Mouse (Mus musculus) hindbrain, embryonic 11.5 days (tissue): ENCODE measurements around the gene Dph5. TPM values are rescaled to one million over a fixed set of nuclear protein-coding genes. Genes with fewer than 3 reads are reported as not detected.
A peak's percentile ranks its signal among the peaks of the same experiment; 100 is the strongest.

Experiments used
- ATAC-seq: fragments of 200-750 bp; cut with Nextera tagmentation; 2 replicates; pipeline ENCODE4 v1.8.0; 2017; ENCODE audit warnings: mild to moderate bottlenecking, moderate TSS enrichment, moderate library complexity; ENCODE audit not compliant: low FRiP score
- DNase-seq: peaks from one replicate; pipeline ENCODE4 v3.0.0-alpha.2; 2015; ENCODE audit warnings: low spot score
- H3K27ac ChIP-seq: fragments of 300-500 bp; sonication (generic); 2 replicates; pipeline ENCODE4 v1.5.1; 2014; ENCODE audit warnings: mild to moderate bottlenecking, low read depth, low read length
- H3K27me3 ChIP-seq: fragments of 300-500 bp; sonication (generic); 2 replicates; pipeline ENCODE4 v1.6.1; 2014; ENCODE audit warnings: mild to moderate bottlenecking, low read length, moderate library complexity, mixed read lengths; ENCODE audit not compliant: control insufficient read depth, insufficient read depth
- H3K36me3 ChIP-seq: fragments of 300-500 bp; sonication (generic); 2 replicates; pipeline ENCODE4 v1.6.1; 2014; ENCODE audit warnings: mild to moderate bottlenecking, low read length, moderate library complexity, mixed read lengths; ENCODE audit not compliant: control insufficient read depth, insufficient read depth
- H3K4me1 ChIP-seq: fragments of 300-500 bp; sonication (generic); replicated peaks from 2 replicates; pipeline ENCODE4 v1.6.1; 2014; ENCODE audit warnings: low read length, mixed read lengths; ENCODE audit not compliant: control insufficient read depth, insufficient read depth
- H3K4me2 ChIP-seq: fragments of 300-500 bp; sonication (generic); replicated peaks from 2 replicates; pipeline ENCODE4 v1.6.1; 2014; ENCODE audit warnings: mild to moderate bottlenecking, low read depth, low read length
- H3K4me3 ChIP-seq: fragments of 300-500 bp; sonication (generic); 2 replicates; pipeline ENCODE4 v1.5.1; 2014; ENCODE audit warnings: low read depth, low read length
- H3K9ac ChIP-seq: fragments of 300-500 bp; sonication (generic); 2 replicates; pipeline ENCODE4 v1.6.1; 2014; ENCODE audit warnings: low read depth, low read length
- H3K9me3 ChIP-seq: fragments of 300-500 bp; sonication (generic); 2 replicates; pipeline ENCODE4 v1.6.1; 2016; ENCODE audit warnings: low read length; ENCODE audit not compliant: control insufficient read depth
- WGBS: fragments of 180-500 bp; shearing (Covaris S2); extraction: QIAGEN DNeasy Blood & Tissue Kit; methylation state at CpG from one replicate; pipeline ENCODE4 v1.1.7; 2014; 5-methylcytosine and 5-hydroxymethylcytosine counted together
- polyA plus RNA-seq: library from polyadenylated mRNA; unstranded; fragments of >200 nt; fragmentation: Nextera tagmentation; extraction: Ambion mirVana; gene quantifications from 2 replicates; pipeline ENCODE4 v1.2.1, GENCODE M21; 2014

Gene Dph5
- polyA plus RNA-seq, 1 experiment from 2014 or later, result 28.3 TPM

GRCm38 (mm10) chr3:115952356-115952755, 64.7 kb downstream of the Dph5 start:
- no peak overlapping the region for H3K4me3 ChIP-seq
- H3K36me3 ChIP-seq, result no peaks in the 10 kb centered on the region
- H3K4me2 ChIP-seq, result no peak overlapping the region
- DNase-seq, result no peak
- 88% methylated on average over 4 of the region's 4 CpGs for WGBS
- H3K27me3 ChIP-seq, result no peaks in the 10 kb centered on the region
- no peak for ATAC-seq
- no peak overlapping the region for H3K27ac ChIP-seq
- H3K9me3 ChIP-seq, result no peaks in the 10 kb centered on the region
- no peak overlapping the region for H3K9ac ChIP-seq
- no peaks in the 10 kb centered on the region for H3K4me1 ChIP-seq

GRCm38 (mm10) chr3:115953088-115953487, 65.5 kb downstream of the Dph5 start:
- Histone ChIP-seq H3K36me3 (no peaks in the 10 kb centered on the region), H3K27me3 (no peaks in the 10 kb centered on the region), H3K9ac (no peak overlapping the region), H3K9me3 (no peaks in the 10 kb centered on the region), H3K27ac (no peak overlapping the region), H3K4me3 (no peak overlapping the region), H3K4me2 (no peak overlapping the region), H3K4me1 (no peaks in the 10 kb centered on the region)
- no peak for DNase-seq
- WGBS, result 77% methylated on average over 3 of the region's 3 CpGs
- ATAC-seq, result no peak

- ATAC-seq, result no peak
These were observed 69.6 kb downstream of the Dph5 start for GRCm38 (mm10) chr3:115957223-115957622.

DNA sequence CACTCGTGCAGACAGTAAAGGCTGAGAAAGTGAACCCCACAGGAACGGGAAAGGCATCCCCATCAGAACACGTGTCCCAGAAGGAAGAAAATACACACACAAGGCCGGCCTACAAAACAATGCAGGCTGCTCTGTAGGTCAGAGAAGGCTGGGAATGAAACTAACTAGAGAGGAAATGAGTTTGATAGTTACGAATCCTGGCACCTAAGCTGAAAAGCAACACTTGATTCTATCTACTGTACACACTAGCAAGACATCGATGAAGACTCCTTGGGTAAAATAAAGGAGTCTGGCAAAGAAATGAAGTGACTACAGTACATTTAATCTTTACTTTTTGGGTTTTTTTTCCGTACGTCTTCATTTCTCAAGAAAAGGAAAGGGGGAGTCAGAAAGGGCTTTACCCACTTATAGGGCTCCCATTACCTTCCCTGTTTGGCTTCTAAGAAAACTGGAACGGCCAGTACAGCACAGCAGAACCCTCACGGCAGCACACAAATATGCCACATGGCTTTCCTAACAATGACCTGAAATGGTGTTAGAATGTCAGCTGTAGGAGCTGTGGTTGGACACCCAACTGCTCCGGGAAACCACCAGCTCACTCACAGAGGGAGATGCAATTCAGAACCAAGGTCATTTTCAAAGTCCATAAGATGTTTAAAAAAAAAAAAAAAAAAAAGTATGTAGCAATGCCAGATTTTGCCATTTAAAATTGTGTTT, 73.8 kb downstream of the Dph5 start:
- no peaks in the 10 kb centered on the region for H3K4me1 ChIP-seq
- no peak overlapping the region for H3K4me3 ChIP-seq
- H3K9me3 ChIP-seq, result no peaks in the 10 kb centered on the region
- WGBS, result 81% methylated on average over 11 of the region's 11 CpGs
- no peaks in the 10 kb centered on the region for H3K36me3 ChIP-seq
- no peak overlapping the region for H3K27ac ChIP-seq
- no peak overlapping the region for H3K9ac ChIP-seq
- H3K4me2 ChIP-seq, result no peak overlapping the region
- H3K27me3 ChIP-seq, result no peaks in the 10 kb centered on the region
- DNase-seq (no peak), ATAC-seq (no peak)

More at GRCm38 (mm10) chr3:115957223-115957622, 69.6 kb downstream of the Dph5 start:
- H3K27me3 ChIP-seq, result no peaks in the 10 kb centered on the region
- no peaks in the 10 kb centered on the region for H3K9me3 ChIP-seq
- no peaks in the 10 kb centered on the region for H3K36me3 ChIP-seq
- H3K4me3 ChIP-seq, result no peak overlapping the region
- no peak overlapping the region for H3K4me2 ChIP-seq
- no peak overlapping the region for H3K27ac ChIP-seq
- H3K4me1 ChIP-seq, result no peaks in the 10 kb centered on the region
- H3K9ac ChIP-seq, result no peak overlapping the region
- no peak for DNase-seq
- WGBS, result 97% methylated on average over 7 of the region's 7 CpGs

DNA sequence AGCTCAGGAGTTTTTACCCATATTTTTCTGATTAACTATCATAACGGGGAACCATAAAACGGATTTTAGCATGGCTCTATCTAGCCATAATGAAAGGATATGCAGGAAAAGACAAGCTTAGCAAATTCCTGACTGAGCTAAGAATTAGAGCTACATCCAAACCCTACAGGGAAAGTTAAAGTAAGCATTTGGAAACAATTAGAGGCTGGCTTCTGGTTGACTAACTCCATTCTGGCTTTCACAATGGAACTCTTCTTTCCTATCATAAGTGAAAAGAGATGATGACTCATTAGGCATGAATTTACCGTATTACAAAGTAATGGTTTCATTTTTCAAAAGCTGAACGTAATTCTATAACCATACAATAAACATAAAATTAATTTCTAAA, 74.4 kb downstream of the Dph5 start:
- no peak overlapping the region for H3K4me3 ChIP-seq
- no peak overlapping the region for H3K4me2 ChIP-seq
- H3K9ac ChIP-seq, result no peak overlapping the region
- ATAC-seq (no peak), DNase-seq (no peak)
- WGBS, result 57% methylated on average over 4 of the region's 4 CpGs
- H3K27ac ChIP-seq, result no peak overlapping the region
- no peaks in the 10 kb centered on the region for H3K4me1 ChIP-seq
- H3K36me3 ChIP-seq, result no peaks in the 10 kb centered on the region
- H3K9me3 ChIP-seq, result no peaks in the 10 kb centered on the region
- H3K27me3 ChIP-seq, result no peaks in the 10 kb centered on the region

DNA sequence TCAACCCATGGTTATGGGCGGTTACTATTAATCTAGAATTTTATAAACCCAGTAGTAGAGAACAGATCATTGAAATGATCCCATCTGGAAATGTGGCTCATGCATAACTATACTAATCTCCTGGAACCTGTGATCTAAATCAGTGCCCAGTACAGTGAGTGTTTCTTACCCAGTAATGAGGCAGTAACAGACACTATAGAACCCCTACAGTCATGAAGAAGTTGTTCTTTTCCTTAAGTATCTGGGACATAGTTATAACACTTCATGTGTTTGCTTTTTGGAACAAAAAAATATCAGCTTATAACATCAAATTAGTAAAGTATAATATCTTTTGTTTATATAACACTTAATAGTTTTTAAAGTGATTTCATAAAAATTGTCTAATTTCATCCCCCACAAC, 76.0 kb downstream of the Dph5 start:
- no peaks in the 10 kb centered on the region for H3K27me3 ChIP-seq
- H3K4me3 ChIP-seq, result no peak overlapping the region
- H3K4me1 ChIP-seq, result no peaks in the 10 kb centered on the region
- WGBS, result 93% methylated on average over 1 of the region's 1 CpGs
- H3K9me3 ChIP-seq, result no peaks in the 10 kb centered on the region
- no peak for DNase-seq
- no peaks in the 10 kb centered on the region for H3K36me3 ChIP-seq
- no peak overlapping the region for H3K4me2 ChIP-seq
- H3K9ac ChIP-seq, result no peak overlapping the region
- no peak overlapping the region for H3K27ac ChIP-seq
- ATAC-seq, result no peak

GRCm38 (mm10) chr3:115964071-115964470, 76.4 kb downstream of the Dph5 start:
- Histone ChIP-seq H3K4me3 (no peak overlapping the region), H3K27me3 (no peaks in the 10 kb centered on the region), H3K9me3 (no peaks in the 10 kb centered on the region), H3K4me1 (no peaks in the 10 kb centered on the region), H3K27ac (no peak overlapping the region), H3K36me3 (no peaks in the 10 kb centered on the region), H3K4me2 (no peak overlapping the region), H3K9ac (no peak overlapping the region)
- 85% methylated on average over 5 of the region's 5 CpGs for WGBS
- DNase-seq, result no peak
- ATAC-seq, result no peak

DNA sequence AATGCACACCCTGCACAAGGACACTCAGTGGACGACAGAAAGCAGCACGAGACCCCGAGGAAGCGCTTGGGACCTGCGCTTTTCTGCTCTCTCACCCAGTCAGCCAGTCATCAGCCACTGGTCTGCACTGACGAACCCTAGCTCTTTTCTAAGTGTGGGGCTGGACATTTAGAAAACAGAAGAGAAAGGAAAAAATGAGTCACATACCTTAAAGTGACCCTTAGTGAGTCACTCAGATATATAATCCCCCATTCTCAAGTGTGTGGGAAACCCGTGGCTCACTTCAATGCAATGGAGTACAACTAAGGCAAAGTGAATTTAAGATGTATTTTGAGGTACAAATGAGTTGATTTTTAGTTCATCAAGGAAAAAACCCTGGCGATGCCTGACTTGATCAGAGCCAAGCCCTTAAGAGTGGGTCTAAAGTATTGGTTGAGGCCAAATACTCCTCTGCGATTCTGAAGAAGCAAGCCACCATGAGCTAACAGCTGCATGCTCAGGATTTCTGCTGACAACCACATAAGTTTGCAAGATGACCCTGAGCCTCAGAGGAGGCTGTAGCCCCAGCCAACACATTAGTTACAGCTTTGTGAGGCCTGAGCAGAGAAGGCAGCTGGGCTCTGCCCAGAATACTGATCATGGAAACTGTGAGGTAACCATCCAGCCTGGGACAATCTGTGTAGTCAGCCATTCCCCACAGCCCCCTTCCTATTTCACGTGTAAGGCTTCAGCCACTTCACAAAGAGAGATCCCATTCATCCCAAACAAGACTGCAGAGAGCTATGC, 81.3 kb downstream of the Dph5 start:
- Histone ChIP-seq H3K27ac (no peak overlapping the region), H3K4me1 (no peaks in the 10 kb centered on the region), H3K36me3 (no peaks in the 10 kb centered on the region), H3K9ac (no peak overlapping the region), H3K9me3 (no peaks in the 10 kb centered on the region), H3K27me3 (no peaks in the 10 kb centered on the region), H3K4me3 (no peak overlapping the region), H3K4me2 (no peak overlapping the region)
- DNase-seq (no peak), ATAC-seq (0 out of 2 replicates have a peak, but pooled peaks have one; percentile 45)
- 90% methylated on average over 10 of the region's 10 CpGs for WGBS
